Mouse (Mus musculus) right cerebral cortex, postnatal 36 days (tissue): ENCODE measurements around the gene Taf13.
A peak's percentile ranks its signal among the peaks of the same experiment; 100 is the strongest.

Experiments used
- DNase-seq, 2 experiments: peaks; one replicate each; pipeline ENCODE4 v3.0.0; 2022; ENCODE audit warnings: low spot score in 2 of 2, mixed read lengths in 1 of 2

Gene Taf13

GRCm38 (mm10) chr3:108572309-108573010 is 962 bp downstream of the Taf13 start:
- DNase-seq, result no peak

GRCm38 (mm10) chr3:108574018-108574417 is 2.5 kb downstream of the Taf13 start:
- no peak for DNase-seq

- no peak for DNase-seq
Observed at GRCm38 (mm10) chr3:108584580-108584979, 13.1 kb downstream of the Taf13 start.

GRCm38 (mm10) chr3:108588446-108588845 is 16.9 kb downstream of the Taf13 start:
- DNase-seq, result no peak

- DNase-seq, result peak; percentile 96 to 97
Observed at GRCm38 (mm10) chr3:108590786-108591529, 19.5 kb downstream of the Taf13 start, which contains the start of gene Wdr47. Wdr47 (plus strand) TSS chr3:108591279.

GRCm38 (mm10) chr3:108591530-108592522 is 20.3 kb downstream of the Taf13 start:
- DNase-seq, result no peak

- no peak for DNase-seq
Observed at GRCm38 (mm10) chr3:108608906-108609305, 37.4 kb downstream of the Taf13 start.
